11 mouse cellular contexts compared by ENCODE assay signal in the genomic region with DNA sequence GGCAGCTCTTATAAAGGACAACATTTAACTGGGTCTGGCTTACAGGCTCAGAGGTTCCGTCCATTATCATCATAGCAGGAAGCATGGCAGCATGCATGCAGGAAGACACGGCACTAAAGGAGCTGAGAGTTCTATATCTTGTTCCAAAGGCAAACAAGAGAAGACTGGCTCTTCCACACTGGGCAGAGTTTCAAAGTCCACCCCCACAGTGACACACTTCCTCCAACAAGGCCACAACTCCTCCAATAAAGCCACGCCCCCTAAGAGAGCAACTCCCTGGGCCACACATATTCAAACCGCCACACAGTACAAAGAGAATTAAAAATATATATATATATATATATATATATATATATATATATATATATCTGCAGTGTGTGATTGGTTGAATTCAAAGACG.
DNase-seq lines count a peak whose midpoint lies in the region; ATAC-seq and TF ChIP-seq lines count a peak whose summit lies in the region.
"Had no signal": no experiment of that assay in that cellular context is flagged by ENCODE, and none has a peak within 500 bp of the region (broad histone marks: within the 10 kb centered on the region; RNA-seq: fewer than 3 reads in every experiment).

No protein-coding gene starts in this region.

- DNase-seq in kidney, adult 2 months: peak; percentile 67
- DNase-seq in adrenal gland, postnatal 36 days: peak; percentile 67
- DNase-seq in kidney, postnatal 10 days: peak; percentile 55
- peak; percentile 19 for DNase-seq in splenic B cell, adult 2 months (ENCODE audit: low read depth, low spot score)
- DNase-seq in right cerebral cortex, postnatal 14 days: no peak
- no peak for DNase-seq in embryo, embryonic 11 days
- DNase-seq: forebrain, postnatal 0 days; retina, postnatal 1 day had no signal

- H3K9me3 ChIP-seq in kidney, embryonic 15.5 days (replicated peaks): no peaks in the 10 kb centered on the region
- H3K9me3 ChIP-seq: heart, embryonic 15.5 days had no signal

- no peaks in the 10 kb centered on the region for H3K27me3 ChIP-seq in kidney, adult 2 months (replicated peaks; ENCODE audit: control insufficient read depth, insufficient read depth, low read length)
- H3K27me3 ChIP-seq in kidney, embryonic 15.5 days: no peaks in the 10 kb centered on the region
- no peaks in the 10 kb centered on the region for H3K27me3 ChIP-seq in splenic B cell, adult 2 months (ENCODE audit: control insufficient read depth, insufficient read depth, low read length, poor library complexity, severe bottlenecking)
- H3K27me3 ChIP-seq: heart, embryonic 15.5 days had no signal

- no peak for TF ChIP-seq POLR2A in kidney, adult 2 months (IDR thresholded peaks at IDR 0.05; ENCODE audit: low read depth, low read length)

- no peak overlapping the region for H3K9ac ChIP-seq in kidney, embryonic 15.5 days
- H3K9ac ChIP-seq: forebrain, postnatal 0 days; heart, embryonic 15.5 days had no signal

- H3K4me3 ChIP-seq in kidney, adult 2 months (ENCODE audit: insufficient read depth, low read depth, low read length): no peak overlapping the region
- no peak overlapping the region for H3K4me3 ChIP-seq in kidney, embryonic 15.5 days (replicated peaks)
- H3K4me3 ChIP-seq: heart, embryonic 15.5 days had no signal

- H3K4me2 ChIP-seq in kidney, embryonic 15.5 days: no peak overlapping the region
- H3K4me2 ChIP-seq: heart, embryonic 15.5 days had no signal

- peaks cover 6% of the 10 kb centered on the region; the same call in 1 of the 2 replicates for H3K4me1 ChIP-seq in kidney, adult 2 months (ENCODE audit: control insufficient read depth, insufficient read depth, low read length)
- H3K4me1 ChIP-seq in kidney, embryonic 15.5 days: peaks cover 22% of the 10 kb centered on the region

- ATAC-seq in kidney, embryonic 15.5 days (replicated peaks; ENCODE audit: low FRiP score): no peak
- ATAC-seq: forebrain, postnatal 0 days had no signal

- no peak overlapping the region for H3K27ac ChIP-seq in kidney, adult 2 months (ENCODE audit: insufficient read depth, low read depth, low read length)
- no peak overlapping the region for H3K27ac ChIP-seq in kidney, embryonic 15.5 days
- H3K27ac ChIP-seq: heart, embryonic 15.5 days; kidney, postnatal 0 days had no signal

- H3K36me3 ChIP-seq in kidney, adult 2 months (ENCODE audit: control insufficient read depth, insufficient read depth, low read length): no peaks in the 10 kb centered on the region
- H3K36me3 ChIP-seq in kidney, embryonic 15.5 days: no peaks in the 10 kb centered on the region
- no peaks in the 10 kb centered on the region for H3K36me3 ChIP-seq in splenic B cell, adult 2 months (ENCODE audit: control insufficient read depth, insufficient read depth, low read length, poor library complexity, severe bottlenecking)
- H3K36me3 ChIP-seq: heart, embryonic 15.5 days had no signal

- WGBS in kidney, adult 2 months: 78% methylated on average over 5 of the region's 5 CpGs
- 92% methylated on average over 5 of the region's 5 CpGs for WGBS in kidney, embryonic 15.5 days

- no peak for TF ChIP-seq CTCF in kidney, adult 2 months (conservative IDR thresholded peaks at IDR 0.05; ENCODE audit: insufficient read depth, insufficient read length, low read depth, low read length)

Comparison
In these comparisons a context has a peak if more than half of its experiments do, and no peak if none do; other contexts are left out.
1. DNase-seq: peak in kidney, adult 2 months (single experiment), adrenal gland, postnatal 36 days (2 of 2), kidney, postnatal 10 days (single experiment) and splenic B cell, adult 2 months (single experiment); none in right cerebral cortex, postnatal 14 days (single experiment) and embryo, embryonic 11 days (single experiment).